Mouse (Mus musculus): Measurements from ENCODE around the gene Selenom. TPM values are rescaled to one million over a fixed set of nuclear protein-coding genes. Genes with fewer than 3 reads are reported as not detected.

Selenom gene
- polyA plus RNA-seq (2012; rRNA removed), result 201 and 256 TPM in 2 replicates
- 191 and 214 TPM in 2 replicates for polyA plus RNA-seq (2014; fragmentation: Nextera tagmentation; extraction: Ambion mirVana)

DNA sequence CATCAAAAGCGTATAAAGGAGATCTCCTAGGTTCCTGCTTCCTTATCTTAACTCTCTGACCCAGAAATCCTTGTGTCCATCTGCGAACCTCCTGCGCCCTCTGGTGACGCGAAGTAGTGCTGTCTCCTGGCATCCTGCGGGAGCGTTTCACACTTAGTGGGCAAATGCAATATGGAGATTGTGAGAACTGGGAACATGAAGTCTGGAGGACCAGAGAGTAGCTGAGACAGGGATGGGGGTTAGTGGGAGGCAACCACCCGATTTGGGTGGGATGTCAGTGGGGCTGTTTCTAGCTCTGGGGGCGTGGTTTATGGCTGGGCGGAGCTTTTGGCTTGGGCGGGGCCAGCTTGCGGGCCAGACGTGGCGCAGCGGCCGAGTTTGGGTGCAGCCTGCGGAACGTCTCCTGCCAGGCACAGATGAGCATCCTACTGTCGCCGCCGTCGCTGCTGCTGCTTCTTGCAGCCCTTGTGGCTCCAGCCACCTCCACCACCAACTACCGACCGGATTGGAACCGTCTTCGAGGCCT lies at the start of gene Selenom:
Selenom (plus strand) TSS at position 156 of the 526 bp plus-strand sequence.
- peak within 1 kb of the TSS; percentile 52; the same call in 1 of the 2 replicates for H3K27ac ChIP-seq (replicated peaks; ENCODE audit: low read depth, low read length)

DNA sequence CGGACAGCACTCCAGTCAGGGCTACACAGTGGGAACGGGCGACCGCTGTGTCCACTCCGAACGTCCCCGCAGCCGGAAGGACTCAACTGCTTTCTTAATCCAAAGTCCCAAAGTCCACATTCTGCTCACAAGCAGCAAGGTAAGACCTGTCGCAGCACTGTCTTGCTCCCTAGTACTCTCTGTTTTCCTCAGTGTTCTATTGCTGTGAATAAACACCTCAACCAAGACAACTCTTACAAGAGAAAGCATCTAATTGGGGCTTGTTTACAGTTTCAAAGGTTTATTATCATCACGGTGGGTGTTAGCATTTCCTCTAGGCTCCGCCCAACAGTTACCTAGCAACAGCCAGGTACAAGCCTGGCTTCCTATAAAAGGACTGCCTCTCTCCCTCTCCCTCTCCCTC lies 43.0 kb upstream of the Selenom start:
- Histone ChIP-seq H3K9me3 (ENCODE audit: control insufficient read depth, low read length) (no peaks in the 10 kb centered on the region), H3K4me2 (replicated peaks; ENCODE audit: low read depth, low read length, severe bottlenecking) (no peak overlapping the region), H3K27me3 (ENCODE audit: control insufficient read depth, insufficient read depth, low read length) (no peaks in the 10 kb centered on the region), H3K4me3 (replicated peaks; ENCODE audit: low read length) (no peak overlapping the region), H3K9ac (ENCODE audit: low read depth, low read length, severe bottlenecking) (no peak overlapping the region), H3K36me3 (ENCODE audit: control insufficient read depth, insufficient read depth, low read length) (no peaks in the 10 kb centered on the region), H3K4me1 (ENCODE audit: control insufficient read depth, insufficient read depth, low read length) (no peaks in the 10 kb centered on the region), H3K27ac (replicated peaks; ENCODE audit: low read depth, low read length) (no peak overlapping the region)
- DNase-seq (ENCODE audit: low spot score), result no peak
- TF ChIP-seq POLR2A (IDR thresholded peaks at IDR 0.05; ENCODE audit: borderline replicate concordance, extremely low read depth, insufficient read depth, insufficient read length), result no peak
- WGBS, result 18% methylated on average over 11 of the region's 11 CpGs
- no peak for ATAC-seq (ENCODE audit: low FRiP score, low read depth)

More for the DNA sequence above, at the start of gene Selenom:
- peaks cover 5% of the 10 kb centered on the region for H3K36me3 ChIP-seq (ENCODE audit: control insufficient read depth, insufficient read depth, low read length)
- TF ChIP-seq POLR2A (IDR thresholded peaks at IDR 0.05; ENCODE audit: borderline replicate concordance, extremely low read depth, insufficient read depth, insufficient read length), result 0 out of 2 replicates have a peak, but pooled peaks have one; percentile 43
- peak; percentile 88 for DNase-seq (ENCODE audit: low spot score)
- peak within 1 kb of the TSS; percentile 49 for H3K4me2 ChIP-seq (replicated peaks; ENCODE audit: low read depth, low read length, severe bottlenecking)
- no peaks in the 10 kb centered on the region for H3K9me3 ChIP-seq (ENCODE audit: control insufficient read depth, low read length)
- peak within 1 kb of the TSS; percentile 60 for H3K4me3 ChIP-seq (replicated peaks; ENCODE audit: low read length)
- 0% methylated on average over 25 of the region's 26 CpGs for WGBS
- peak within 1 kb of the TSS; percentile 76 for H3K9ac ChIP-seq (ENCODE audit: low read depth, low read length, severe bottlenecking)
- H3K27me3 ChIP-seq (ENCODE audit: control insufficient read depth, insufficient read depth, low read length), result 0 out of 2 replicates have a peak, but pooled peaks cover 5% of the 10 kb centered on the region
- peak; percentile 84 for ATAC-seq (ENCODE audit: low FRiP score, low read depth)
- peaks cover 19% of the 10 kb centered on the region for H3K4me1 ChIP-seq (ENCODE audit: control insufficient read depth, insufficient read depth, low read length)

DNA sequence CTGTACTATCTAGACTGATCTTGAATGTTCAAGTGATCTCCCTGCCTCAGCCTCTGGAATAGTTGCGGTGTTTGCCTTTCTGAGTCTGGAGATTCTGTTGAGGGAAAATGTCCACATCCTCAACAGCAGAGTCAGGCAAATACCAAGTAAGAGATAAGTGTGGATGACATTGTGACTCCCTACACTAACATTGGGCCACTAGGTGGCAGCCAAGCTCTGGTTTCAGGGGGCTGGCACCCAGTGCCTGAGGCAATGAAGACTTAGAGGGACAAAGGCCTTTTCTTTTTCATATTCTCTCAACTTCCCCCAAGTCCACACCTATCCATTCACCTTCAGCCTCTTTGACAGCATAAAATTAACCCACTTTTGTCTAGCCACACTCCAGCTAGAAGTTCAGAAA lies 42.0 kb upstream of the Selenom start:
- Histone ChIP-seq H3K27me3 (ENCODE audit: control insufficient read depth, insufficient read depth, low read length) (no peaks in the 10 kb centered on the region), H3K4me3 (replicated peaks; ENCODE audit: low read length) (no peak overlapping the region), H3K9me3 (ENCODE audit: control insufficient read depth, low read length) (no peaks in the 10 kb centered on the region), H3K27ac (replicated peaks; ENCODE audit: low read depth, low read length) (no peak overlapping the region), H3K4me1 (ENCODE audit: control insufficient read depth, insufficient read depth, low read length) (no peaks in the 10 kb centered on the region), H3K9ac (ENCODE audit: low read depth, low read length, severe bottlenecking) (no peak overlapping the region), H3K4me2 (replicated peaks; ENCODE audit: low read depth, low read length, severe bottlenecking) (no peak overlapping the region), H3K36me3 (ENCODE audit: control insufficient read depth, insufficient read depth, low read length) (no peaks in the 10 kb centered on the region)
- no peak for TF ChIP-seq POLR2A (IDR thresholded peaks at IDR 0.05; ENCODE audit: borderline replicate concordance, extremely low read depth, insufficient read depth, insufficient read length)
- 32% methylated on average over 1 of the region's 1 CpGs for WGBS
- DNase-seq (ENCODE audit: low spot score), result peak; percentile 88
- no peak for ATAC-seq (ENCODE audit: low FRiP score, low read depth)

DNA sequence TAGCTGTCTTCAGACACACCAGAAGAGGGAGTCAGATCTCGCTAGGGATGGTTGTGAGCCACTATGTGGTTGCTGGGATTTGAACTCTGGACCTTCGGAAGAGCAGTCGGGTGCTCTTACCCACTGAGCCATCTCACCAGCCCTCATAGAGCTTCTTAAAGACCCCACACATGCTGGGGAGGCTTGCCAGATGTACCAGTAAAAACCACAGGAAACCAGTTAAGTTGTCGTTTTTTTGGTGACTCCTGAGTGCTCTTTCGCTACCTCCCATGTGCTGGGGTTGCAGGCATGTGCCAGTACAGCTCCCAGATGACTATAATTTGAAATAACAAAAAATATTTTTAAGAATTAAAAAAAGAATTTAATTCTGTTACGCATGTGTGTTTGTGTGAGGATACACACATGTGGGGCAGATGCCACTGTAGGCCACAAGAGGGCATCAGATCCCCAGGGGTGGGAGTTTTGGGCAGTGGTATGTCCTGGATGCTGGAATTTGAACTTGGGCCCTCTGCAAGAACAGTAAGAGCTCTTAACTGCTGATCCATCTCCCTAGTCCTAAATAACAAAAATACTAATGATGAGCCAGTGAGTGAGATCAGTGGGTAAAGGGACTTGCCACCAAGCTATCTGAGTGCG lies 39.9 kb upstream of the Selenom start:
- DNase-seq (ENCODE audit: low spot score) (no peak), ATAC-seq (ENCODE audit: low FRiP score, low read depth) (no peak)
- Histone ChIP-seq H3K4me2 (replicated peaks; ENCODE audit: low read depth, low read length, severe bottlenecking) (no peak overlapping the region), H3K9ac (ENCODE audit: low read depth, low read length, severe bottlenecking) (no peak overlapping the region), H3K27me3 (ENCODE audit: control insufficient read depth, insufficient read depth, low read length) (no peaks in the 10 kb centered on the region), H3K9me3 (ENCODE audit: control insufficient read depth, low read length) (no peaks in the 10 kb centered on the region), H3K36me3 (ENCODE audit: control insufficient read depth, insufficient read depth, low read length) (no peaks in the 10 kb centered on the region), H3K4me3 (replicated peaks; ENCODE audit: low read length) (no peak overlapping the region), H3K27ac (replicated peaks; ENCODE audit: low read depth, low read length) (no peak overlapping the region), H3K4me1 (ENCODE audit: control insufficient read depth, insufficient read depth, low read length) (no peaks in the 10 kb centered on the region)
- WGBS, result 79% methylated on average over 7 of the region's 7 CpGs
- no peak for TF ChIP-seq POLR2A (IDR thresholded peaks at IDR 0.05; ENCODE audit: borderline replicate concordance, extremely low read depth, insufficient read depth, insufficient read length)

DNA sequence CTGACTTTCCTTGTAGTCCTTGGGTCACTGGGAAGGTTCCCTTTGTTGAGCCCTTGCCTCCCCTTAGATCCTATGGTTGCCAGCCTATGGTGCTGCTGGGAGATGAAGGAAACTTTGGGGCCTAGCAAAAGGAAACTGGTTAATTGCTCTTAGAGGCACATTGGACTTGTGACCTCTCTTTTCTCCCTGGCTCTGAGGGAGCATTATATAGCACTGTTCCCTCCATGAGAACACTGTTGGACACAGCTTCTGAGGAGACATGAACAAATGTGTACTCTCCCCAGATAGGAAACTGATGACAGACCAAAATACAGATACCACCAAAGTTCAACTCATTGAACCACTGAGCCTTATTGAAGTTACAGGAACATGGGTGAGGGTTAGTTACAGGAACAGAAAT lies 39.0 kb upstream of the Selenom start:
- TF ChIP-seq POLR2A (IDR thresholded peaks at IDR 0.05; ENCODE audit: borderline replicate concordance, extremely low read depth, insufficient read depth, insufficient read length), result no peak
- H3K27ac ChIP-seq (replicated peaks; ENCODE audit: low read depth, low read length), result no peak overlapping the region
- H3K4me3 ChIP-seq (replicated peaks; ENCODE audit: low read length), result no peak overlapping the region
- DNase-seq (ENCODE audit: low spot score) (no peak), ATAC-seq (ENCODE audit: low FRiP score, low read depth) (no peak)
- no peaks in the 10 kb centered on the region for H3K9me3 ChIP-seq (ENCODE audit: control insufficient read depth, low read length)
- no peak overlapping the region for H3K4me2 ChIP-seq (replicated peaks; ENCODE audit: low read depth, low read length, severe bottlenecking)
- no peaks in the 10 kb centered on the region for H3K27me3 ChIP-seq (ENCODE audit: control insufficient read depth, insufficient read depth, low read length)
- H3K36me3 ChIP-seq (ENCODE audit: control insufficient read depth, insufficient read depth, low read length), result no peaks in the 10 kb centered on the region
- H3K4me1 ChIP-seq (ENCODE audit: control insufficient read depth, insufficient read depth, low read length), result no peaks in the 10 kb centered on the region
- no peak overlapping the region for H3K9ac ChIP-seq (ENCODE audit: low read depth, low read length, severe bottlenecking)

All from limb, embryonic 14.5 days (tissue).